Mouse (Mus musculus) 3134 (cell line): ENCODE results near the gene Olfr148.

Experiments
- DNase-seq: peaks from one replicate; pipeline ENCODE4 v3.0.0-alpha.2; 2011; ENCODE audit warnings: low spot score; ENCODE audit not compliant: insufficient read length; ENCODE audit errors: extremely low read depth

Olfr148 gene

GRCm38 (mm10) chr9:39610355-39610754, at the start of gene Olfr148:
TSS of gene Olfr148 (plus strand) at chr9:39610655.
- no peak for DNase-seq

GRCm38 (mm10) chr9:39575469-39575868, 35.0 kb upstream of the Olfr148 start, which contains the start of gene Olfr959:
TSS of gene Olfr959 (minus strand) at chr9:39575569.
- DNase-seq, result no peak

- DNase-seq, result no peak
These were observed 33.4 kb upstream of the Olfr148 start for GRCm38 (mm10) chr9:39577050-39577449.

GRCm38 (mm10) chr9:39602536-39603332, 7.7 kb upstream of the Olfr148 start:
- DNase-seq, result no peak

GRCm38 (mm10) chr9:39603333-39603845, 7.1 kb upstream of the Olfr148 start:
- DNase-seq, result no peak

GRCm38 (mm10) chr9:39603999-39604453, 6.4 kb upstream of the Olfr148 start, which contains the start of gene AW551984:
TSS of gene AW551984 (minus strand) at chr9:39604403.
- DNase-seq, result no peak

- DNase-seq, result no peak
These were observed 2.0 kb upstream of the Olfr148 start for GRCm38 (mm10) chr9:39608497-39608896.

- DNase-seq, result no peak
These were observed 1.5 kb downstream of the Olfr148 start for GRCm38 (mm10) chr9:39611953-39612352.

GRCm38 (mm10) chr9:39621073-39621472, 10.6 kb downstream of the Olfr148 start, which contains the start of gene Olfr960:
TSS of gene Olfr960 (plus strand) at chr9:39621373.
- no peak for DNase-seq

GRCm38 (mm10) chr9:39623783-39624182, 13.3 kb downstream of the Olfr148 start:
- DNase-seq, result no peak

GRCm38 (mm10) chr9:39624711-39625110, 14.3 kb downstream of the Olfr148 start:
- no peak for DNase-seq

GRCm38 (mm10) chr9:39629069-39629468, 18.6 kb downstream of the Olfr148 start:
- no peak for DNase-seq

GRCm38 (mm10) chr9:39633913-39634594, 23.6 kb downstream of the Olfr148 start:
- no peak for DNase-seq

- no peak for DNase-seq
These were observed 34.3 kb downstream of the Olfr148 start, which contains the start of gene Olfr961 for GRCm38 (mm10) chr9:39644785-39645184. TSS of gene Olfr961 (plus strand) at chr9:39645085.

- DNase-seq, result no peak
These were observed 36.9 kb downstream of the Olfr148 start for GRCm38 (mm10) chr9:39647382-39647781.

GRCm38 (mm10) chr9:39654756-39655396, 44.4 kb downstream of the Olfr148 start:
- no peak for DNase-seq
